Mouse (Mus musculus): ENCODE data around the gene Ddah2.

- TF ChIP-seq EP300 (IDR thresholded peaks at IDR 0.05; ENCODE audit: low read depth in 1 of 2, low read length in 2 of 2) (no peak), ETS1 (IDR thresholded peaks at IDR 0.05; ENCODE audit: low read depth, low read length) (no peak)
Observed at GRCm38 (mm10) chr17:35013221-35013620, 45.6 kb upstream of the Ddah2 start.

All from MEL (cell line).